Mouse (Mus musculus) olfactory bulb, adult 2 months (tissue): ENCODE measurements at regions not wholly inside any gene's neighbourhood (a gene's known extent, or its start where the extent isn't known, plus 50 kb on each side); places are given as distances from the start of the nearest gene placed in this dataset.

Source experiments
- H3K27ac ChIP-seq: fragments of 200-500 bp; 2 replicates; pipeline ENCODE4 v1.5.1; 2012; ENCODE audit warnings: low read depth, low read length; ENCODE audit not compliant: insufficient read depth
- H3K4me1 ChIP-seq: fragments of 200-500 bp; 2 replicates; pipeline ENCODE4 v1.6.1; 2012; ENCODE audit warnings: low read length; ENCODE audit not compliant: control insufficient read depth, insufficient read depth
- H3K4me3 ChIP-seq: fragments of 200-500 bp; 2 replicates; pipeline ENCODE4 v1.5.1; 2012; ENCODE audit warnings: mild to moderate bottlenecking, low read depth, low read length, moderate library complexity; ENCODE audit not compliant: insufficient read depth
- CTCF ChIP-seq: fragments of 200-500 bp; IDR thresholded peaks from 2 replicates; pipeline ENCODE4 v1.5.1; 2012; ENCODE audit warnings: low read depth, mild to moderate bottlenecking, low read length, moderate library complexity; ENCODE audit not compliant: insufficient read depth
- POLR2A ChIP-seq: fragments of 200-500 bp; IDR thresholded peaks from 2 replicates; pipeline ENCODE4 v1.6.1; 2012; ENCODE audit warnings: mild to moderate bottlenecking, low read depth, low read length, moderate library complexity; ENCODE audit not compliant: insufficient read depth
- WGBS: fragments of 180-500 bp; shearing (Covaris S2); methylation state at CpG from one replicate; pipeline ENCODE4 v1.1.7; 2018; 5-methylcytosine and 5-hydroxymethylcytosine counted together

DNA sequence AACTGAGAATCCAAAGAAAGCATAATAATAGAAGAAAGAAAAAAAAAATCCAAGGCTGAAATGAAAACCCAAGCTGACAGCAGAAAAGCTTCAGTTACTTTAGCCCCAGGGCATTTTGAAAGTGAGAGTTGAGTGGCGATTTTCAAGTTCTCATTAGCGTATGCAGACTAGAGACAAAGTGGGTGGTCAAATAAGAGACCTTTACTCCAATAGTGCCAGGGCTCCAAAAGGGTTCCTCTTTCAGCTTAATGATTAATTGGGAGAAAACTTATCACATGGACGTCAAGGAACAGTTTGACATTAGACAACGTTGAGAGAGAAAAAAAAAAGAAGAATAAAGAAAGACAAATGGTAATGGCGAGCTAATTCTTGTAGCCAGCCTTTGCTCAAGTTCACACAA lies 278.1 kb upstream of the Fbxl7 start:
- Histone ChIP-seq H3K4me3 (no peak overlapping the region), H3K27ac (no peak overlapping the region), H3K4me1 (no peaks in the 10 kb centered on the region)
- WGBS = 28% methylated on average over 5 of the region's 5 CpGs
- no peak for TF ChIP-seq CTCF

GRCm38 (mm10) chr15:27178084-27178935 lies 282.9 kb upstream of the Fbxl7 start:
- Histone ChIP-seq H3K4me3 (no peak overlapping the region), H3K27ac (no peak overlapping the region), H3K4me1 (no peaks in the 10 kb centered on the region)
- 21% methylated on average over 13 of the region's 13 CpGs for WGBS
- no peak for TF ChIP-seq POLR2A
- no peak for TF ChIP-seq CTCF

DNA sequence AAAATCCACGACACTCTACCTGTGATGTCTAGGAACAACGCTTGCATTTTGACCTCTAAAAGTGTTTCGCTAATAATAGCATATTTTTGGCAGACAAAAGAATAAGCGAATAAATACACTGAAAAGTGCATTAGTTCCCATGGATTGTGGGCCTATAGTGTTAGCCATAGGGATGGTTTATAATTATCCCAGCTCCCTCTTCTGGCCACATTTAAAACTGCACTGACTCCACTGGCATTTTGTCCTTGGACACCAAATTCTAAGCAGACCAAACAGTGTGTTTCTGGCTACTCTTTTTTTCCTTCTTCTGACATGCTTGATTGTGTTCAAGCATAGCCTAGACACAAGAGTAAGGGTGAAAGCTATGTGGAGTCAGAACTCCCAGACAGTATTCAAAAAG lies 276.8 kb upstream of the Ank start:
- Histone ChIP-seq H3K27ac (no peak overlapping the region), H3K4me3 (no peak overlapping the region), H3K4me1 (no peaks in the 10 kb centered on the region)
- 39% methylated on average over 4 of the region's 4 CpGs for WGBS
- TF ChIP-seq CTCF (no peak), POLR2A (no peak)

- Histone ChIP-seq H3K4me3 (no peak overlapping the region), H3K27ac (no peak overlapping the region), H3K4me1 (no peaks in the 10 kb centered on the region)
- TF ChIP-seq POLR2A (no peak), CTCF (no peak)
- WGBS = 90% methylated on average over 3 of the region's 3 CpGs
Observed at GRCm38 (mm10) chr15:27201513-27201912, 265.0 kb upstream of the Ank start.

GRCm38 (mm10) chr15:27204888-27205287 lies 261.6 kb upstream of the Ank start:
- TF ChIP-seq POLR2A = no peak
- TF ChIP-seq CTCF = no peak
- no peak overlapping the region for H3K4me3 ChIP-seq
- H3K4me1 ChIP-seq = no peaks in the 10 kb centered on the region
- WGBS = 33% methylated on average over 6 of the region's 6 CpGs
- H3K27ac ChIP-seq = no peak overlapping the region

- no peaks in the 10 kb centered on the region for H3K4me1 ChIP-seq
- TF ChIP-seq CTCF (no peak), POLR2A (no peak)
- H3K27ac ChIP-seq = no peak overlapping the region
- H3K4me3 ChIP-seq = no peak overlapping the region
- 84% methylated on average over 11 of the region's 11 CpGs for WGBS
Observed at GRCm38 (mm10) chr15:27207446-27207845, 259.0 kb upstream of the Ank start.

DNA sequence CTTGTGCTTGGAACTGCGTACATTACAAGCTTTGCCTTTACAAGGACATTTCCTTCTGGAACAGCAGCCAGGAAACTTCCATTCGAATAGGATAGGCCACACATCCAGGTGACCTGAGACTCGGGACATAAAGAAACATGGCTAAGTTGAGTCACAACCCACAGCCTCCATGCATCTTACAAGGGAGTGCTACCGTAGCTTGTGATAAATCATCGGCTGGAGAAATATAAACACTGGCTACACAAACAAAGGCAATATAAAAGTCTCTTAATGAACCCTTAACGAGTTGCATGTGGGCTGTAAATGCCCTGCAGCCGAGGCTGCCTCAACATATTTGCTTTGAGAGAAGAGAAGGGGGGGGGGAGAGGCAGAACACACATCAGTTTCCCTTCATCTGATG lies 250.1 kb upstream of the Ank start:
- WGBS = 44% methylated on average over 7 of the region's 7 CpGs
- TF ChIP-seq CTCF (no peak), POLR2A (no peak)
- no peak overlapping the region for H3K4me3 ChIP-seq
- no peak overlapping the region for H3K27ac ChIP-seq
- no peaks in the 10 kb centered on the region for H3K4me1 ChIP-seq

- Histone ChIP-seq H3K27ac (no peak overlapping the region), H3K4me1 (no peaks in the 10 kb centered on the region), H3K4me3 (no peak overlapping the region)
- WGBS = 98% methylated on average over 3 of the region's 3 CpGs
- TF ChIP-seq CTCF = no peak
- TF ChIP-seq POLR2A = no peak
Observed at GRCm38 (mm10) chr15:27219126-27219738, 247.2 kb upstream of the Ank start.
